Mouse (Mus musculus) intestine, postnatal 0 days (tissue): ENCODE results near the gene Cdc14a. TPM values are rescaled to one million over a fixed set of nuclear protein-coding genes. Genes with fewer than 3 reads are reported as not detected.

Experiments
- ATAC-seq: fragments of 200-750 bp; cut with Nextera tagmentation; 2 replicates; pipeline ENCODE4 v1.8.0; 2017; ENCODE audit warnings: mild to moderate bottlenecking, moderate TSS enrichment, moderate library complexity
- H3K27ac ChIP-seq: fragments of 300-500 bp; sonication (generic); 2 replicates; pipeline ENCODE4 v1.5.1; 2014; ENCODE audit warnings: mild to moderate bottlenecking, low read depth, low read length, moderate library complexity
- H3K27me3 ChIP-seq: fragments of 300-500 bp; sonication (generic); replicated peaks from 2 replicates; pipeline ENCODE4 v1.6.1; 2014; ENCODE audit warnings: low read length, mixed read lengths; ENCODE audit not compliant: control insufficient read depth, insufficient read depth
- H3K36me3 ChIP-seq: fragments of 300-500 bp; sonication (generic); 2 replicates; pipeline ENCODE4 v1.6.1; 2014; ENCODE audit warnings: mild to moderate bottlenecking, moderate library complexity; ENCODE audit not compliant: control insufficient read depth, insufficient read depth
- H3K4me1 ChIP-seq: fragments of 300-500 bp; sonication (generic); replicated peaks from 2 replicates; pipeline ENCODE4 v1.6.1; 2014; ENCODE audit warnings: antibody characterized with exemption, low read length, mixed read lengths; ENCODE audit not compliant: control insufficient read depth, insufficient read depth
- H3K4me2 ChIP-seq: fragments of 300-500 bp; sonication (generic); replicated peaks from 2 replicates; pipeline ENCODE4 v1.6.1; 2014; ENCODE audit warnings: low read depth, mild to moderate bottlenecking, moderate library complexity
- H3K4me3 ChIP-seq: fragments of 300-500 bp; sonication (generic); 2 replicates; pipeline ENCODE4 v1.5.1; 2014; ENCODE audit warnings: low read depth, low read length
- H3K9ac ChIP-seq: fragments of 300-500 bp; sonication (generic); 2 replicates; pipeline ENCODE4 v1.6.1; 2014; ENCODE audit warnings: mild to moderate bottlenecking, low read depth, low read length
- H3K9me3 ChIP-seq: fragments of 300-500 bp; sonication (generic); 2 replicates; pipeline ENCODE4 v1.6.1; 2016; ENCODE audit warnings: mixed run types; ENCODE audit not compliant: control insufficient read depth
- CTCF ChIP-seq: sonication (generic); IDR thresholded peaks from 2 replicates; pipeline ENCODE4 v1.5.1; 2016; ENCODE audit warnings: low read depth, mild to moderate bottlenecking, control low read depth, antibody characterized with exemption, moderate library complexity
- WGBS: fragments of 180-500 bp; shearing (Covaris S2); extraction: QIAGEN DNeasy Blood & Tissue Kit; methylation state at CpG from one replicate; pipeline ENCODE4 v1.1.7; 2014; 5-methylcytosine and 5-hydroxymethylcytosine counted together
- polyA plus RNA-seq: library from polyadenylated mRNA; unstranded; fragments of >200 nt; fragmentation: Nextera tagmentation; extraction: Ambion mirVana; gene quantifications from 2 replicates; pipeline ENCODE4 v1.2.1, GENCODE M21; 2015

Cdc14a gene
- polyA plus RNA-seq, 1 experiment from 2014 or later: 6.6 TPM

DNA sequence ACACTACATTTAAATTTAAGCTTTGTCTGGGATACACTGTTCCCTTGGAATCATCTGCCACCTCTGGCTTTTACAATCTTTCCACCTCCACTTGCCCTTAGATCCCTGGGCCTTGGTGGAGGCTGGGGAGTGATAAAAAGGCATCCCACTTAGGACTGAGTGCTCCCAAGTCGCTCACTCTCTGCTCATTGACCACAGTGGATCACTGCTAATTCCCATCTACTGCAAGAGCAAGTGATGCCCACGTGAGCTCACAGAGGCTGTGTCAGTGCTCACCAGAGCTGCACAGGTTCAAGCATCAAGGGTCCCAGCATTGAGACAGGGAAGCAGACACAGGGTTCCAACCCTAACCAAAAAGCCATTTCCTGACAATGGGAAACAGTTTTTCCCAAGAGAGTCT lies 98.3 kb downstream of the Cdc14a start:
- 94% methylated on average over 2 of the region's 2 CpGs for WGBS
- H3K4me3 ChIP-seq: no peak overlapping the region
- TF ChIP-seq CTCF: no peak
- no peak for ATAC-seq
- no peak overlapping the region for H3K9ac ChIP-seq
- H3K27ac ChIP-seq: no peak overlapping the region
- H3K36me3 ChIP-seq: peaks cover 10% of the 10 kb centered on the region; the same call in 1 of the 2 replicates
- H3K4me2 ChIP-seq: no peak overlapping the region
- no peaks in the 10 kb centered on the region for H3K27me3 ChIP-seq
- no peaks in the 10 kb centered on the region for H3K9me3 ChIP-seq
- no peaks in the 10 kb centered on the region for H3K4me1 ChIP-seq

GRCm38 (mm10) chr3:116319696-116320095 lies 104.1 kb downstream of the Cdc14a start:
- WGBS: 95% methylated on average over 5 of the region's 5 CpGs
- no peak for TF ChIP-seq CTCF
- Histone ChIP-seq H3K4me1 (no peaks in the 10 kb centered on the region), H3K9ac (no peak overlapping the region), H3K36me3 (peaks cover 10% of the 10 kb centered on the region; the same call in 1 of the 2 replicates), H3K27me3 (no peaks in the 10 kb centered on the region), H3K4me3 (no peak overlapping the region), H3K4me2 (no peak overlapping the region), H3K9me3 (no peaks in the 10 kb centered on the region), H3K27ac (no peak overlapping the region)
- ATAC-seq: no peak

DNA sequence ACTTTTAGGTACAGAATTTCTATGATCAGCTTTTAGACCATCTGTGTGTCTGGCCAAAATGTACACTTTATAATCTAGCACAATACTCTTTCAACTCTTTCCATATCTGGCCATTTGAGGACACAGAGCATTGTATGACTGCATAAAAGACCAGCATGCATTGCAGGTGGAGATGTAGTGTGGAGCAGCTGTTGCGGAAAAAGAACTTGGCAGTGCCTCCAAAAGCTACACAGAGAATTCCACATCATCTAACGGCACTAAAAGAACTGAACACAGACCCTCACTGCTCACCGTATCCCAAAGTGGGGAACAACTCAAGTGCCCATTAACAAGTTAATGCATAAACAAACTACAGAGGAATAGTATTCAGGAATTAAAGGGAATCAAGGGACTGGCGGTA lies 112.0 kb downstream of the Cdc14a start:
- H3K36me3 ChIP-seq: peaks cover 14% of the 10 kb centered on the region; the same call in 1 of the 2 replicates
- no peak overlapping the region for H3K4me3 ChIP-seq
- H3K4me2 ChIP-seq: no peak overlapping the region
- no peaks in the 10 kb centered on the region for H3K9me3 ChIP-seq
- TF ChIP-seq CTCF: no peak
- 82% methylated on average over 4 of the region's 4 CpGs for WGBS
- no peaks in the 10 kb centered on the region for H3K27me3 ChIP-seq
- no peak for ATAC-seq
- H3K4me1 ChIP-seq: no peaks in the 10 kb centered on the region
- H3K27ac ChIP-seq: no peak overlapping the region
- no peak overlapping the region for H3K9ac ChIP-seq

- H3K27ac ChIP-seq: no peak overlapping the region
- no peak for ATAC-seq
- TF ChIP-seq CTCF: no peak
Measured at GRCm38 (mm10) chr3:116311173-116311572, 112.7 kb downstream of the Cdc14a start.

GRCm38 (mm10) chr3:116310672-116311071 lies 113.2 kb downstream of the Cdc14a start:
- Histone ChIP-seq H3K4me1 (no peaks in the 10 kb centered on the region), H3K4me2 (no peak overlapping the region), H3K9ac (no peak overlapping the region), H3K4me3 (no peak overlapping the region), H3K36me3 (peaks cover 15% of the 10 kb centered on the region; the same call in 1 of the 2 replicates), H3K9me3 (no peaks in the 10 kb centered on the region), H3K27ac (no peak overlapping the region), H3K27me3 (no peaks in the 10 kb centered on the region)
- TF ChIP-seq CTCF: no peak
- no peak for ATAC-seq
- 97% methylated on average over 4 of the region's 4 CpGs for WGBS

More at GRCm38 (mm10) chr3:116311173-116311572, 112.7 kb downstream of the Cdc14a start:
- Histone ChIP-seq H3K9ac (no peak overlapping the region), H3K27me3 (no peaks in the 10 kb centered on the region), H3K9me3 (no peaks in the 10 kb centered on the region), H3K4me1 (no peaks in the 10 kb centered on the region), H3K4me2 (no peak overlapping the region), H3K36me3 (peaks cover 14% of the 10 kb centered on the region; the same call in 1 of the 2 replicates), H3K4me3 (no peak overlapping the region)
- 91% methylated on average over 2 of the region's 2 CpGs for WGBS

- H3K36me3 ChIP-seq: peaks cover 18% of the 10 kb centered on the region; the same call in 1 of the 2 replicates
- no peak for ATAC-seq
- H3K27me3 ChIP-seq: no peaks in the 10 kb centered on the region
- no peak overlapping the region for H3K4me2 ChIP-seq
- no peak overlapping the region for H3K9ac ChIP-seq
- TF ChIP-seq CTCF: no peak
- no peak overlapping the region for H3K27ac ChIP-seq
- no peaks in the 10 kb centered on the region for H3K9me3 ChIP-seq
- no peak overlapping the region for H3K4me3 ChIP-seq
- H3K4me1 ChIP-seq: no peaks in the 10 kb centered on the region
- 93% methylated on average over 10 of the region's 10 CpGs for WGBS
Measured at GRCm38 (mm10) chr3:116310033-116310432, 113.8 kb downstream of the Cdc14a start.
